Mouse (Mus musculus) G1E (cell line): ENCODE results near the gene Clvs2.

Source experiments
- CTCF ChIP-seq: IDR thresholded peaks from 2 replicates; pipeline ENCODE4 v1.5.1; 2012; ENCODE audit warnings: low read depth, low read length, inconsistent platforms, mixed read lengths
- GATA1 ChIP-seq: IDR thresholded peaks from 2 replicates; pipeline ENCODE4 v1.6.1; 2012; ENCODE audit warnings: borderline replicate concordance, low read length, inconsistent platforms, mixed read lengths
- GATA2 ChIP-seq: IDR thresholded peaks from 2 replicates; pipeline ENCODE4 v1.6.1; 2012; ENCODE audit warnings: low read depth, low read length, inconsistent platforms, borderline replicate concordance
- POLR2AphosphoS5 ChIP-seq: IDR thresholded peaks from 2 replicates; pipeline ENCODE4 v1.6.1; 2012; ENCODE audit warnings: low read depth, low read length, inconsistent platforms; ENCODE audit not compliant: insufficient replicate concordance
- TAL1 ChIP-seq: conservative IDR thresholded peaks from 2 replicates; pipeline ENCODE4 v1.6.1; 2012; ENCODE audit warnings: low read depth, low read length, inconsistent platforms, mixed read lengths

DNA sequence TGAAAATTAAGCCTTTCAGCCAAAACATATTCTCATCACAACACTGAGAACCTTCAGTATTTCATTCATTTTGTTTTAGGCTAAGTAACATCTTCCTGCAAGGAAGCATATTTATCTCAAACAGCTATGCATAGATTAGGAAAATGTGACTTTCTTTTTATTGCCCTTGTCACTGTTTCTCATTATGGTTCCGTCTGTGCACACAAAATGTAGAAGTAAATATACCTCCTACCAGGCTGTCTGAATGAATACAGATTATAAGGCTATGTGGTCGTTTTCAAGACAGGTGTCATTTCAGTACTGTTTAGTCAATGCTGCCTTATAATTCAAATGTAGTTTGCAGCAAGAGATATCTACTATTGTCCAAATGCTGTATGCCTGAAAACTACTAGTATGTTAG lies 35.8 kb downstream of the Clvs2 start:
- TF ChIP-seq CTCF = no peak
- no peak for TF ChIP-seq TAL1
- no peak for TF ChIP-seq POLR2AphosphoS5
- no peak for TF ChIP-seq GATA1
- no peak for TF ChIP-seq GATA2
